Mouse (Mus musculus) embryo, embryonic 10.5 days (tissue): ENCODE results near the gene Tiprl.
A peak's percentile ranks its signal among the peaks of the same experiment; 100 is the strongest.

Experiments
- DNase-seq: peaks from one replicate; pipeline ENCODE4 v3.0.0-alpha.2; 2015; ENCODE audit warnings: low spot score

Gene Tiprl

GRCm38 (mm10) chr1:165236321-165237298 lies at the start of gene Tiprl:
Gene Tiprl (minus strand): TSS chr1:165236996.
- peak; percentile 97 for DNase-seq

GRCm38 (mm10) chr1:165284096-165284495 lies 47.3 kb upstream of the Tiprl start:
- DNase-seq, result no peak

GRCm38 (mm10) chr1:165282967-165283345 lies 46.2 kb upstream of the Tiprl start:
- DNase-seq, result no peak

GRCm38 (mm10) chr1:165282222-165282966 lies 45.6 kb upstream of the Tiprl start:
- DNase-seq, result peak; percentile 66

GRCm38 (mm10) chr1:165281351-165282221 lies 44.8 kb upstream of the Tiprl start:
- peak; percentile 75 for DNase-seq

GRCm38 (mm10) chr1:165280741-165281140 lies 43.9 kb upstream of the Tiprl start:
- DNase-seq, result peak; percentile 26

GRCm38 (mm10) chr1:165274946-165275345 lies 38.1 kb upstream of the Tiprl start:
- DNase-seq, result no peak

- DNase-seq, result peak; percentile 85
Observed at GRCm38 (mm10) chr1:165252027-165252671, 15.4 kb upstream of the Tiprl start.

- DNase-seq, result no peak
Observed at GRCm38 (mm10) chr1:165250546-165250945, 13.8 kb upstream of the Tiprl start.

GRCm38 (mm10) chr1:165248842-165249241 lies 12.0 kb upstream of the Tiprl start:
- no peak for DNase-seq

- no peak for DNase-seq
Observed at GRCm38 (mm10) chr1:165247788-165248187, 11.0 kb upstream of the Tiprl start.

GRCm38 (mm10) chr1:165247085-165247484 lies 10.3 kb upstream of the Tiprl start:
- no peak for DNase-seq

GRCm38 (mm10) chr1:165246587-165246986 lies 9.8 kb upstream of the Tiprl start:
- no peak for DNase-seq

GRCm38 (mm10) chr1:165235846-165236245 lies 950 bp downstream of the Tiprl start:
- no peak for DNase-seq

- no peak for DNase-seq
Observed at GRCm38 (mm10) chr1:165233806-165234205, 3.0 kb downstream of the Tiprl start.

- DNase-seq, result peak; percentile 8
Observed at GRCm38 (mm10) chr1:165230691-165231090, 6.1 kb downstream of the Tiprl start.

GRCm38 (mm10) chr1:165229577-165229976 lies 7.2 kb downstream of the Tiprl start:
- DNase-seq, result no peak

- DNase-seq, result no peak
Observed at GRCm38 (mm10) chr1:165217023-165217589, 19.7 kb downstream of the Tiprl start.

GRCm38 (mm10) chr1:165215831-165216230 lies 21.0 kb downstream of the Tiprl start:
- DNase-seq, result no peak

- DNase-seq, result no peak
Observed at GRCm38 (mm10) chr1:165205591-165205990, 31.2 kb downstream of the Tiprl start.

- no peak for DNase-seq
Observed at GRCm38 (mm10) chr1:165203488-165204035, 33.2 kb downstream of the Tiprl start.
